Mouse (Mus musculus): ENCODE data around the gene Hmga1.

Gene Hmga1

GRCm38 (mm10) chr17:27587252-27587651 is 31.0 kb downstream of the Hmga1 start:
- DNase-seq (ENCODE audit: inconsistent ontology term): no peak

- DNase-seq (ENCODE audit: inconsistent ontology term): no peak
Measured at GRCm38 (mm10) chr17:27588231-27588630, 31.9 kb downstream of the Hmga1 start.

GRCm38 (mm10) chr17:27591826-27592564 is 35.7 kb downstream of the Hmga1 start:
- no peak for DNase-seq (ENCODE audit: inconsistent ontology term)

DNA sequence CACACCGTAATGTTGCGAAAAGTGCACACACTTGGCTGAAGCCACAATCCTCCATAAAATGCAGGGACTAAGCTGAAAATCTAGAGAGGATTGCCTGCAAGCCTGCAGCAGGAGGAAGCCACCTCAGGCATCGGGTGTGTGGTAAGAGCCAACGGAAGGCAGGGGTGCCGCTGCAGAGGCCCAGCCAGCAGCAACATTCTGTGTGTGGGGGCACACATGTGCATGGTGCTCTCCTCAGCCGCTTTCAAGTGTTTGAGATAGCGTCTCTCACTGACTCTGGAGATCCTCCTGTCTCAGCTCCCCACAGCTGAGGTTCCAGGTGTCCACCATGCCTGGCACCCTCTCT is 36.2 kb downstream of the Hmga1 start:
- DNase-seq (ENCODE audit: inconsistent ontology term): no peak

DNA sequence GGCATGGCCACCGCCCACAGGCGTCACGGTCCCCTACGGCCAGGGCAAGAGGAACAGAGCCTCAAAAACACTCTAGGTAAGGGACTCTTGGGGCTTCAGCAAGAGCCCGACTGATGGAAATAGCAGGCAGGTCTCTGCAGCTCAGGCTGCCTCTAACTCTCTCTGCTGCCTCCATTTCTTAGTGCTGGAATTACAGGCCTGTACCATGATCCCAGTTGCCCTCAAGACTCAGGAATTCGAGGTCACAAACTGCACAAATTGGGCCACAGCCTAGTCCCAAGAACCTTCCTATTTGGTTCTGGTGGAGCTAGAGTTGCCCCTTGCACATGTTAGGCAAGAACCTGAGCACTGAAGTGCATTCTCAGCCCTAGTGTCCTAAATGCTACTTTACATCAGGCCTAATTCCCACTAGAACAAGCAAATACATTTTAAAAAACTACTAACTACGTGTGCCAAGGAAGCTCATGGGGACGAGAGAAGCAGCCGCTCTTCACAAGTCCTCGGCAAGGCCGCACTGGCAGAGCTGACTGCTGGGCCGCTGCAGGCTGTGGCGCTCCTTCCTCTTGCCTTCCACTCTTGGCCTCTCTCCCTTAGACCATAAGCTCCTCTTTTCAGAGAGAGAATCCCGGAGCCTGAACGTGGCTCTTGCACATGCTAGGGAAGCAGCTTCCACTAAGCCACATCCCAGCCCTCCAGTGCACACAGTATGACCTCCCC is 39.5 kb downstream of the Hmga1 start:
- no peak for DNase-seq (ENCODE audit: inconsistent ontology term)

DNA sequence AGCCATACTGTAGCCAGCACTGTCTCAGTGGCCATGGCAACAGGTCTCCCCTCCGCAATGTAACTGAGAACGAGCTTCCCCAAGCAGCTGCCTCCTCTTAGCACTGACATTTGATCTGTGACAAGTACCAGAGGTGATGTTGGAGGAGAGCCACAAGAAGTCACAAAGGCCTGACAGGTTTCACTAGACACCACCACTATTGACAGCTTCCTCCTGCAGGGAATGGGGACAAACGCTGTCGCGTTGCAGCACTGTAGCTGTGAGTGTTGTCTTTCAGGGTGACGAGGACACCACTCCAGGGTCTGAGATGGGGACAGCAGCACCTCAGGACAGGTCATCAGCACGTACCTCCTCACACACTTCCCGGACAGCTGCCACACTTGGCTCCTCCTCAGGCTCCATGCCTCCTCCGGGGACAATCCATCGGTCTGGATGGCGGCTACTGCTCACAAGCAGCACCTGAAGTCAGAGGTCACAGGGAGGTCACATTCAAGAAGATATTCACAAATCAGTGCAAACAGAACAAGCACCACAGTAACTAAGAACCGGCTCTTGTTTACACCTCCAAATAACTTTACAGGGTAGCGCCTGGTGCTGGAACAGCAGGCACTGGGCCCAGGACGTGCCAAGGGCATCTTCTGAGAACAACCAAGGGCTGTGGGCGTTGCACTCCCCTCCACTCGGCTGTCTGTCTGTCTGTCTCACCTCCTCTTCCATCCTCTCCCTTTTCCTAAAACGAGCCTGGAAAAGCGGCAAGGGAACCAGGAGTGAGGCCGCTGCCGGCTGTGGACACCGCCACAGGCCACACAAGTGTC is 40.3 kb downstream of the Hmga1 start:
- no peak for DNase-seq (ENCODE audit: inconsistent ontology term)

DNA sequence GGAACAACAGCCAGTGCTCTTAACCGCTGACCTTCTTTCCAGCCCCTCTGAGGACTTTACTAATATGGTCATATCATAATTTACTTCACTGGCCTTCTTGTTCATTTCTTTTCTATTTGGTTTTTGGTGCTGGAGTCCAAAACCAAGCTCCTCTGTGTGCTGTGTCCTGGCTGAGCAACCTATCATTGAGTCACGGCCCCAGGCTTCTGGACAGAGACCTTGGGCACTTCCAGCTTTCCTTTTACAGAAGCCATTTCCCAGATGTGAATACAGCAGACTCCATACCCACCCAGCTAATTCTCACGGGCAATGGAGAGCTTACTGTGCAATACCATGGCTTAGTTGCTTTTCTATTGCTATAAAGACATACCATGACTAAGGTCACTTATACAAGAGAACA is 44.0 kb downstream of the Hmga1 start:
- DNase-seq (ENCODE audit: inconsistent ontology term): no peak

DNA sequence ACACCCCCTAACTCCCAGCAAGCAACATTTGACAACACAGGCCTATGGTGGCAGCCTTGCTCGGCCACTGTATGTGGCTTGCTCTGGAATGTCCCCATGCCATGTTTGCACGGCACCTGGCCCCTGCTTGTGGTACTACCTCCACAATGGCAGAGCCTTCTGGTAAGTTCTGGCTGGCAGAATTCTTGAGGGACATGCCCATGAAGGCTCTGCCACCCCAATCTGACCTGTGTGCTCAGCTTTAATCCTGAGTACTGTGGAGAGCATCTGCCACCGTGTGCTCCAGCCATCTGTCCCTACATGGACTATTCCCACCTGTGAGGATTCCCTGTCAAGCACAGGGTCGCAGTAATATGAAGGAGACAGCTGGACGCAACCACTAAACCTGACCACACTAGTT is 44.6 kb downstream of the Hmga1 start:
- DNase-seq (ENCODE audit: inconsistent ontology term): no peak

DNA sequence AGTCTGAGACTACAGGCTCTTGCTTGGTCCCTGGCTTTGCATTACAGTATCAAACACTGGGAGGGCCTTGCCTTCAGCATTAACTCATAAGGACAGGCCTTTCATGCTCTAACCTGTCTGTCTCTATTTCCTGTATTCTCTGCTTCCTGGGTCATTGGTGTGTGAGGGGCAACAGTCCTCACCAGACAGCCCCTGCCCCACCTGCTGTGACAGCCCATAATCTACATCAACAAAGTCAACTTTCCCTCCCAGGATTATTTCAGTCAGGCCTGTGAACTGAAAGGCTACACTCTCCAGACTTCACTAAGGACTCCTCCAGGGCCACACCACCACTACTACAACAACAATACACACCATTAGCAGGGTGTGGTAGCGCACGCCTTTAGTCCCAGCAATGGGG is 46.7 kb downstream of the Hmga1 start:
- no peak for DNase-seq (ENCODE audit: inconsistent ontology term)

GRCm38 (mm10) chr17:27603522-27604234 is 47.4 kb downstream of the Hmga1 start:
- no peak for DNase-seq (ENCODE audit: inconsistent ontology term)

- DNase-seq (ENCODE audit: inconsistent ontology term): no peak
Measured at GRCm38 (mm10) chr17:27609576-27609975, 53.3 kb downstream of the Hmga1 start.

DNA sequence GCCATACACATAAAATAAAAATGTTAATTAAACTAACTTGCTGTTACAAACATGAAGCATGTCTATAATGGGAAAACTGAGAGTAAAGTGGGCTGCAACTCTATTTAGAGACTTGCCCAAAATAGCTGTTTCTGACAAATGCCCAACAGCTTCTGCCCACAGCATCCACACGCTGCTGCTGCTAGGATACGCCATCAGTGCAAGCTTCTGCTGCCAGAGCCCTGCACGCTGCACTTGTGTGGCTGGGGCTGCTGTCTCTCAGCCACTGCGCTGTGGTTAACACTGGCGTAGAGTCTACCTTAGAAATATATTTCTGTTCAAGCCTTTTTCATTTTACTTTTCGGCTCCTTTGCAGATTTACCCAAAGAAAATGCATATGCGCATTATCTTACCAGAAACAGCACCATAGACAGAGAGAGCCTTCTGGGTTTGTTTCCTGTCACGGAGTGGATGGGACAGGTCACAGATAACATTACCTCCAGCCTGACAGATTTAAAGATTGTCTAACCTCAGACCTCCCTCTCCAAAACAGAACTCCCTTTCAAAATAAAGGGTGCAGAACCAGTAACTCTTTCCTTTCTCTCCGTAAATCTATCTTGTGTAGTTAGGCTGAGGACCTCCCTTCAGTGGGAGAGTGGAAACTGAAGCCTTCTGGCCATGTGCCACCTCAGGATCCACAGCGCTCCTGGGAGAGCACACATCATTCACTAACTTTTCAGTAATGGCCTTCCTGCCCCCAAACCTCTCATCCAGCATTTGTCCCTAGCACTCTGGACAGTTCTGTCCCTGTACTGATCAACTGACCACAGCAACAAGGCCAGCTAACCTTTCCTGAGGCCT is 54.6 kb downstream of the Hmga1 start:
- DNase-seq (ENCODE audit: inconsistent ontology term): no peak

DNA sequence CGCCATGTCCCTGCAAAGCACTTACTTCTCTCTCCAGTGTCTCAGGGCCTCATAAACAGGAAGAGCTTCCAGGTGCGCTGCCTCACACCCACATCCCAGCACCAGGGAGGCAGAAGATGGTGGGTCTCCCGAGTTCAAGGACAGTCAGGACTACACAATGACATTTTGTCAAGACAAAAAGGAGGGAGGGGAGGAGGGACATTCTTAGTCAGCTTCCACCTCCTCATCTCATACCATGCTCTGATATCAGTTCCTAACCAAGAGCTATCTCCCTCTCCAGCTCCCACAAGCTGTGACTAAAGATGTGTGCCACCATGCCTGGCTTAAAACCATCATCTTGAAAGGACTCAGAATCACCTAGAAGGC is 55.2 kb downstream of the Hmga1 start:
- DNase-seq (ENCODE audit: inconsistent ontology term): no peak

DNA sequence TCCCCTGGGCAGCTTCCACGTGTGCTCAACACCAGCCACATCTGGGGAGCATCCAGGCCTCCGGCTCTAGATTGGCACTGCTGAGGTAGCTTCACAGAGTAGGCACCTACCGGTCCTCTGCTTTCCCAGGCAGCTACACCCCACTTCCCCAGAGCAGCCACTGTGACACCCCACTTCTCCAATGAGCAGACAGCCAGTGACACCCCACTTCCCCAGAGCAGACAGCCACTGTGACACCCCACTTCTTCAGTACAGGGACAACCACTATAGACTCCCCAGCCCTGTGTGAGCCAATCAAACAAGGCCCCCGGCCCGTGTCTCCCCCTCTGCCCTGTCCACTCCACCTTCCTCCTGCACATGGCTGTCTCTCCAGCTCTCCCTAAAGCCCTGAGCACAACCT is 55.7 kb downstream of the Hmga1 start:
- DNase-seq (ENCODE audit: inconsistent ontology term): no peak

DNA sequence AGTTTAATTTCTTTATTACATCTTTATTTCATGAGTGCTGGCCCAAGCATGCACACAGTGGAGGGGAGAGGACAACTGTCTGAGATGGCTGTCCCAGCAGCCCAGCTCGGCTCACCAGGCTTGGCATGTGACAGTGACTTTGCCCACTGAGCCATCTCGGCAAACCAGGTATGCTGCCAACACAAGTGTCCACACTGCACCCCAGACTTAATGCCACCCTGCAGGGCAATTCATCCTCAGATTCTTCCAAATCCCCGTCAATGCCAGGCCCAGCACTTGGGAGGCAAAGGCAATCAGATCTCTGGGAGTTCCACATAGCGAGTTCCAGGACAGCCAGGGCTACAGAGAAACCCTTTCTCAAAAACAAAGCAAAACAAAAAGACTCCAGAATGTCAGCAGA is 56.7 kb downstream of the Hmga1 start:
- no peak for DNase-seq (ENCODE audit: inconsistent ontology term)

Measured in Muller cell, postnatal 12 days (primary cell).